Mouse (Mus musculus): ENCODE data around the gene St3gal3.

The St3gal3 gene

GRCm38 (mm10) chr4:117923450-117923849 lies 211.3 kb downstream of the St3gal3 start:
- H3K27me3 ChIP-seq (ENCODE audit: control insufficient read depth, insufficient read depth, low read length, poor library complexity, severe bottlenecking) = no peaks in the 10 kb centered on the region
- no peak for DNase-seq (ENCODE audit: low read depth, low spot score)

GRCm38 (mm10) chr4:117921358-117921757 lies 213.4 kb downstream of the St3gal3 start:
- Histone ChIP-seq H3K27me3 (ENCODE audit: control insufficient read depth, insufficient read depth, low read length, poor library complexity, severe bottlenecking) (no peaks in the 10 kb centered on the region), H3K36me3 (ENCODE audit: control insufficient read depth, insufficient read depth, low read length, poor library complexity, severe bottlenecking) (no peaks in the 10 kb centered on the region)
- DNase-seq (ENCODE audit: low read depth, low spot score) = peak; percentile 39

More at GRCm38 (mm10) chr4:117923450-117923849, 211.3 kb downstream of the St3gal3 start:
- no peaks in the 10 kb centered on the region for H3K36me3 ChIP-seq (ENCODE audit: control insufficient read depth, insufficient read depth, low read length, poor library complexity, severe bottlenecking)

GRCm38 (mm10) chr4:117918762-117919161 lies 216.0 kb downstream of the St3gal3 start:
- Histone ChIP-seq H3K27me3 (ENCODE audit: control insufficient read depth, insufficient read depth, low read length, poor library complexity, severe bottlenecking) (no peaks in the 10 kb centered on the region), H3K36me3 (ENCODE audit: control insufficient read depth, insufficient read depth, low read length, poor library complexity, severe bottlenecking) (no peaks in the 10 kb centered on the region)
- no peak for DNase-seq (ENCODE audit: low read depth, low spot score)

GRCm38 (mm10) chr4:117918261-117918660 lies 216.5 kb downstream of the St3gal3 start:
- no peak for DNase-seq (ENCODE audit: low read depth, low spot score)
- H3K36me3 ChIP-seq (ENCODE audit: control insufficient read depth, insufficient read depth, low read length, poor library complexity, severe bottlenecking) = no peaks in the 10 kb centered on the region
- no peaks in the 10 kb centered on the region for H3K27me3 ChIP-seq (ENCODE audit: control insufficient read depth, insufficient read depth, low read length, poor library complexity, severe bottlenecking)

- no peaks in the 10 kb centered on the region for H3K27me3 ChIP-seq (ENCODE audit: control insufficient read depth, insufficient read depth, low read length, poor library complexity, severe bottlenecking)
- DNase-seq (ENCODE audit: low read depth, low spot score) = no peak
- no peaks in the 10 kb centered on the region for H3K36me3 ChIP-seq (ENCODE audit: control insufficient read depth, insufficient read depth, low read length, poor library complexity, severe bottlenecking)
Measured at GRCm38 (mm10) chr4:117917847-117918246, 216.9 kb downstream of the St3gal3 start.

- DNase-seq (ENCODE audit: low read depth, low spot score) = no peak
- no peaks in the 10 kb centered on the region for H3K27me3 ChIP-seq (ENCODE audit: control insufficient read depth, insufficient read depth, low read length, poor library complexity, severe bottlenecking)
- H3K36me3 ChIP-seq (ENCODE audit: control insufficient read depth, insufficient read depth, low read length, poor library complexity, severe bottlenecking) = no peaks in the 10 kb centered on the region
Measured at GRCm38 (mm10) chr4:117917402-117917801, 217.3 kb downstream of the St3gal3 start.

- Histone ChIP-seq H3K27me3 (ENCODE audit: control insufficient read depth, insufficient read depth, low read length, poor library complexity, severe bottlenecking) (no peaks in the 10 kb centered on the region), H3K36me3 (ENCODE audit: control insufficient read depth, insufficient read depth, low read length, poor library complexity, severe bottlenecking) (no peaks in the 10 kb centered on the region; the same call in 1 of the 2 replicates)
- no peak for DNase-seq (ENCODE audit: low read depth, low spot score)
Measured at GRCm38 (mm10) chr4:117916386-117916785, 218.3 kb downstream of the St3gal3 start.

- H3K36me3 ChIP-seq (ENCODE audit: control insufficient read depth, insufficient read depth, low read length, poor library complexity, severe bottlenecking) = no peaks in the 10 kb centered on the region; the same call in 1 of the 2 replicates
- no peak for DNase-seq (ENCODE audit: low read depth, low spot score)
Measured at GRCm38 (mm10) chr4:117915489-117916105, 219.1 kb downstream of the St3gal3 start.

GRCm38 (mm10) chr4:117914591-117915442 lies 219.9 kb downstream of the St3gal3 start, which contains the start of gene Ipo13:
Gene Ipo13, minus strand, starts transcription at chr4:117914999.
- DNase-seq (ENCODE audit: low read depth, low spot score) = peak; percentile 93
- Histone ChIP-seq H3K36me3 (ENCODE audit: control insufficient read depth, insufficient read depth, low read length, poor library complexity, severe bottlenecking) (no peaks in the 10 kb centered on the region; the same call in 1 of the 2 replicates), H3K27me3 (ENCODE audit: control insufficient read depth, insufficient read depth, low read length, poor library complexity, severe bottlenecking) (no peaks in the 10 kb centered on the region)

More at GRCm38 (mm10) chr4:117915489-117916105, 219.1 kb downstream of the St3gal3 start:
- no peaks in the 10 kb centered on the region for H3K27me3 ChIP-seq (ENCODE audit: control insufficient read depth, insufficient read depth, low read length, poor library complexity, severe bottlenecking)

- Histone ChIP-seq H3K27me3 (ENCODE audit: control insufficient read depth, insufficient read depth, low read length, poor library complexity, severe bottlenecking) (no peaks in the 10 kb centered on the region), H3K36me3 (ENCODE audit: control insufficient read depth, insufficient read depth, low read length, poor library complexity, severe bottlenecking) (no peaks in the 10 kb centered on the region; the same call in 1 of the 2 replicates)
- DNase-seq (ENCODE audit: low read depth, low spot score) = no peak
Measured at GRCm38 (mm10) chr4:117914031-117914430, 220.7 kb downstream of the St3gal3 start.

- DNase-seq (ENCODE audit: low read depth, low spot score) = no peak
- Histone ChIP-seq H3K36me3 (ENCODE audit: control insufficient read depth, insufficient read depth, low read length, poor library complexity, severe bottlenecking) (no peaks in the 10 kb centered on the region; the same call in 1 of the 2 replicates), H3K27me3 (ENCODE audit: control insufficient read depth, insufficient read depth, low read length, poor library complexity, severe bottlenecking) (no peaks in the 10 kb centered on the region)
Measured at GRCm38 (mm10) chr4:117913421-117913820, 221.3 kb downstream of the St3gal3 start.

GRCm38 (mm10) chr4:117912685-117913273 lies 221.9 kb downstream of the St3gal3 start:
- Histone ChIP-seq H3K27me3 (ENCODE audit: control insufficient read depth, insufficient read depth, low read length, poor library complexity, severe bottlenecking) (no peaks in the 10 kb centered on the region), H3K36me3 (ENCODE audit: control insufficient read depth, insufficient read depth, low read length, poor library complexity, severe bottlenecking) (no peaks in the 10 kb centered on the region; the same call in 1 of the 2 replicates)
- DNase-seq (ENCODE audit: low read depth, low spot score) = no peak

- Histone ChIP-seq H3K27me3 (ENCODE audit: control insufficient read depth, insufficient read depth, low read length, poor library complexity, severe bottlenecking) (no peaks in the 10 kb centered on the region), H3K36me3 (ENCODE audit: control insufficient read depth, insufficient read depth, low read length, poor library complexity, severe bottlenecking) (no peaks in the 10 kb centered on the region; the same call in 1 of the 2 replicates)
- DNase-seq (ENCODE audit: low read depth, low spot score) = no peak
Measured at GRCm38 (mm10) chr4:117912131-117912561, 222.6 kb downstream of the St3gal3 start.

- H3K27me3 ChIP-seq (ENCODE audit: control insufficient read depth, insufficient read depth, low read length, poor library complexity, severe bottlenecking) = no peaks in the 10 kb centered on the region
- H3K36me3 ChIP-seq (ENCODE audit: control insufficient read depth, insufficient read depth, low read length, poor library complexity, severe bottlenecking) = no peaks in the 10 kb centered on the region; the same call in 1 of the 2 replicates
- DNase-seq (ENCODE audit: low read depth, low spot score) = no peak
Measured at GRCm38 (mm10) chr4:117908834-117909453, 225.8 kb downstream of the St3gal3 start.
